ENCODE assay signal across 10 mouse cellular contexts in the genomic region with DNA sequence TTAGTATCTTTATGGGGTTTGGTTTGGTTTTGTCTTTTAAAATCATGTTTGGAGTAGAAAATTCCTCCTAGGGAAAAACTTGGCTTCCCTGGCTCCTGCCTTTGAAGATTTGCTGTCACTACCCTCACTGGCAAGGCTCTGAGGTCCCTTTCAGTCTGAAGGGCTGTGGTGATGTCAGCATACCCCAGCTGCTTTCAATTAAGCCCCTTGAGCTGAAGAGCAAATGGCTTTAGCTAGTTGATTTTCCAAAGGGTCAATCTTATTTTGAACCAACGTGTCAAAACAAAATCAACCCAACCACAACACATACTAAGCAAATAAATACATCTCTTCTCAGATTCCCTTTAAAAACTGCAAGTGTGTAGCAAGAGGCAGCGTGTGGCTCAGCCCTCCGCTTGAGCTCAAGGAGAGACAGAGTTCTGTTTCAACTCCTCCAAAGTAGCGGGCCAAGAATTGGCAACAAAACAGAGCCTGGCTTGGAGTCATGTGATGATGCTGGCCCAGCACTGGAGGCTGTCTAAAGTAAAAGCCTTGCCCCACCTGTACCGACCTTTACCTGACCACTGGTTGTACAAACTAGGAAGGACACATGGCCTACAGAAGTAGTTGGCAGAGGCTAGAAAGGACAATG. TPM values are rescaled to one million over a fixed set of nuclear protein-coding genes. Genes with fewer than 3 reads are reported as not detected.
DNase-seq lines count a peak whose midpoint lies in the region; ATAC-seq lines count a peak whose summit lies in the region.
"Had no signal": no experiment of that assay in that cellular context is flagged by ENCODE, and none has a peak within 500 bp of the region (broad histone marks: within the 10 kb centered on the region; RNA-seq: fewer than 3 reads in every experiment).

No protein-coding gene starts in this region.

- no peaks in the 10 kb centered on the region for H3K36me3 ChIP-seq in heart, embryonic 15.5 days
- H3K36me3 ChIP-seq in lung, embryonic 16.5 days (ENCODE audit: control insufficient read depth, insufficient read depth, low read length): no peaks in the 10 kb centered on the region
- H3K36me3 ChIP-seq in embryonic facial prominence, embryonic 11.5 days (replicated peaks; ENCODE audit: control insufficient read depth, insufficient read depth, low read depth, low read length): no peaks in the 10 kb centered on the region
- no peaks in the 10 kb centered on the region for H3K36me3 ChIP-seq in stomach, embryonic 15.5 days
- H3K36me3 ChIP-seq: forebrain, embryonic 15.5 days had no signal

- peaks cover 36% of the 10 kb centered on the region for H3K4me1 ChIP-seq in heart, embryonic 15.5 days (replicated peaks)
- peaks cover 53% of the 10 kb centered on the region for H3K4me1 ChIP-seq in lung, embryonic 16.5 days (replicated peaks; ENCODE audit: control insufficient read depth, insufficient read depth, low read length)
- peaks cover 8% of the 10 kb centered on the region for H3K4me1 ChIP-seq in embryonic facial prominence, embryonic 11.5 days (ENCODE audit: control insufficient read depth, insufficient read depth, low read length)
- peaks cover 55% of the 10 kb centered on the region for H3K4me1 ChIP-seq in stomach, embryonic 15.5 days

- H3K27me3 ChIP-seq in heart, embryonic 15.5 days: no peaks in the 10 kb centered on the region
- H3K27me3 ChIP-seq in lung, embryonic 16.5 days (ENCODE audit: control insufficient read depth, insufficient read depth, low read depth, low read length): no peaks in the 10 kb centered on the region
- no peaks in the 10 kb centered on the region for H3K27me3 ChIP-seq in embryonic facial prominence, embryonic 11.5 days (ENCODE audit: control insufficient read depth, insufficient read depth, low read length)
- H3K27me3 ChIP-seq in stomach, embryonic 15.5 days (replicated peaks): no peaks in the 10 kb centered on the region
- H3K27me3 ChIP-seq: forebrain, embryonic 15.5 days had no signal

- ATAC-seq in heart, embryonic 15.5 days (replicated peaks; ENCODE audit: insufficient number of reproducible peaks, insufficient read depth, low FRiP score, low read depth): no peak
- ATAC-seq in lung, embryonic 16.5 days (ENCODE audit: low read depth): peak; percentile 64
- ATAC-seq in embryonic facial prominence, embryonic 11.5 days (replicated peaks; ENCODE audit: insufficient number of reproducible peaks, low FRiP score, low TSS enrichment, low read depth): no peak
- ATAC-seq in stomach, embryonic 15.5 days (ENCODE audit: insufficient read depth, low FRiP score, low read depth): no peak
- ATAC-seq: forebrain, embryonic 15.5 days had no signal

- 46% methylated on average over 5 of the region's 5 CpGs for WGBS in heart, embryonic 15.5 days
- 40% methylated on average over 5 of the region's 5 CpGs for WGBS in lung, embryonic 16.5 days
- WGBS in embryonic facial prominence, embryonic 11.5 days: 22% methylated on average over 5 of the region's 5 CpGs
- WGBS in stomach, embryonic 15.5 days: 44% methylated on average over 5 of the region's 5 CpGs

- peak overlapping the region; percentile 38; the same call in 1 of the 2 replicates for H3K27ac ChIP-seq in heart, embryonic 15.5 days
- H3K27ac ChIP-seq in lung, embryonic 16.5 days (ENCODE audit: low read length): peak overlapping the region; percentile 89
- H3K27ac ChIP-seq in embryonic facial prominence, embryonic 11.5 days (replicated peaks; ENCODE audit: low read depth, low read length): peak overlapping the region; percentile 11
- peak overlapping the region; percentile 55 for H3K27ac ChIP-seq in stomach, embryonic 15.5 days
- H3K27ac ChIP-seq: forebrain, embryonic 15.5 days had no signal

- no peak for DNase-seq in heart, adult 18-20 months
- DNase-seq in lung, postnatal 25 days (ENCODE audit: low spot score): no peak
- DNase-seq in embryonic facial prominence, embryonic 11.5 days (ENCODE audit: low spot score): peak; percentile 90
- DNase-seq in cerebellum, adult 18-20 months: no peak
- DNase-seq: liver; retina, postnatal 1 day had no signal

- no peak overlapping the region for H3K4me3 ChIP-seq in heart, embryonic 15.5 days
- H3K4me3 ChIP-seq in lung, embryonic 16.5 days (ENCODE audit: low read length): no peak overlapping the region
- H3K4me3 ChIP-seq in embryonic facial prominence, embryonic 11.5 days (ENCODE audit: low read depth, low read length): no peak overlapping the region
- H3K4me3 ChIP-seq in stomach, embryonic 15.5 days (replicated peaks): no peak overlapping the region
- H3K4me3 ChIP-seq: forebrain, embryonic 15.5 days had no signal

- no peak overlapping the region for H3K9ac ChIP-seq in heart, embryonic 15.5 days
- no peak overlapping the region for H3K9ac ChIP-seq in lung, embryonic 16.5 days (ENCODE audit: low read length)
- H3K9ac ChIP-seq in embryonic facial prominence, embryonic 11.5 days (replicated peaks; ENCODE audit: low read length): no peak overlapping the region
- no peak overlapping the region for H3K9ac ChIP-seq in stomach, embryonic 15.5 days
- H3K9ac ChIP-seq: forebrain, embryonic 15.5 days had no signal

- no peaks in the 10 kb centered on the region for H3K9me3 ChIP-seq in heart, embryonic 15.5 days (replicated peaks)
- H3K9me3 ChIP-seq in lung, embryonic 16.5 days (ENCODE audit: control insufficient read depth, low read length): no peaks in the 10 kb centered on the region
- no peaks in the 10 kb centered on the region for H3K9me3 ChIP-seq in embryonic facial prominence, embryonic 11.5 days (replicated peaks; ENCODE audit: control insufficient read depth, low read length)
- H3K9me3 ChIP-seq in stomach, embryonic 15.5 days: no peaks in the 10 kb centered on the region
- H3K9me3 ChIP-seq: forebrain, embryonic 15.5 days had no signal

- no peak overlapping the region for H3K4me2 ChIP-seq in heart, embryonic 15.5 days
- H3K4me2 ChIP-seq in lung, embryonic 16.5 days (ENCODE audit: low read depth, low read length): no peak overlapping the region
- no peak overlapping the region for H3K4me2 ChIP-seq in embryonic facial prominence, embryonic 11.5 days (ENCODE audit: low read depth, low read length)
- H3K4me2 ChIP-seq in stomach, embryonic 15.5 days: no peak overlapping the region
- H3K4me2 ChIP-seq: forebrain, embryonic 15.5 days had no signal

RNA-seq across cellular contexts. Expression of a gene that starts 17.3 kb away (rescaled TPM):
- polyA plus RNA-seq in heart, embryonic 15.5 days (2015; fragmentation: Nextera tagmentation; extraction: Ambion mirVana): 79.9 and 94.7 TPM in 2 replicates
- 10 to 100 TPM; 38.8 to 42.4 TPM for total RNA-seq in heart, adult 18-20 months (2021)
- 64.2 and 77.3 TPM in 2 replicates for polyA plus RNA-seq in lung, embryonic 16.5 days (2015; fragmentation: Nextera tagmentation; extraction: Ambion mirVana)
- 69.5 and 80.9 TPM in 2 replicates for polyA plus RNA-seq in embryonic facial prominence, embryonic 11.5 days (2014; fragmentation: Nextera tagmentation; extraction: Ambion mirVana)
- polyA plus RNA-seq in stomach, embryonic 15.5 days (2015; fragmentation: Nextera tagmentation; extraction: Ambion mirVana): 126 and 133 TPM in 2 replicates

Comparison
In these comparisons a context has a peak if more than half of its experiments do, and no peak if none do; other contexts are left out.
1. H3K27ac ChIP-seq: peak in every context shown above with its lines; median percentile 89 in lung, embryonic 16.5 days; 55 in stomach, embryonic 15.5 days; 38 in heart, embryonic 15.5 days; 11 in embryonic facial prominence, embryonic 11.5 days.